Mouse (Mus musculus) midbrain, embryonic 16.5 days (tissue): ENCODE measurements around the gene Mettl1. TPM values are rescaled to one million over a fixed set of nuclear protein-coding genes. Genes with fewer than 3 reads are reported as not detected.

ENCODE experiments used
- ATAC-seq: fragments of 200-750 bp; cut with Nextera tagmentation; 2 replicates; pipeline ENCODE4 v1.8.0; 2017; ENCODE audit warnings: moderate TSS enrichment
- H3K27ac ChIP-seq: fragments of 300-500 bp; sonication (generic); 2 replicates; pipeline ENCODE4 v1.5.1; 2014; ENCODE audit warnings: mild to moderate bottlenecking, low read length, mixed read lengths
- H3K27me3 ChIP-seq: fragments of 300-500 bp; sonication (generic); 2 replicates; pipeline ENCODE4 v1.6.1; 2014; ENCODE audit warnings: low read depth, low read length, mixed read lengths; ENCODE audit not compliant: control insufficient read depth, insufficient read depth
- H3K36me3 ChIP-seq: fragments of 300-500 bp; sonication (generic); 2 replicates; pipeline ENCODE4 v1.6.1; 2014; ENCODE audit warnings: mild to moderate bottlenecking, low read length, moderate library complexity, mixed read lengths; ENCODE audit not compliant: control insufficient read depth, insufficient read depth
- H3K4me1 ChIP-seq: fragments of 300-500 bp; sonication (generic); 2 replicates; pipeline ENCODE4 v1.6.1; 2014; ENCODE audit warnings: mild to moderate bottlenecking, low read length, mixed read lengths; ENCODE audit not compliant: control insufficient read depth, insufficient read depth
- H3K4me2 ChIP-seq: fragments of 300-500 bp; sonication (generic); 2 replicates; pipeline ENCODE4 v1.6.1; 2014; ENCODE audit warnings: mild to moderate bottlenecking, low read length, mixed read lengths
- H3K4me3 ChIP-seq: fragments of 300-500 bp; sonication (generic); 2 replicates; pipeline ENCODE4 v1.5.1; 2014; ENCODE audit warnings: low read depth, mild to moderate bottlenecking, low read length, moderate library complexity, mixed read lengths
- H3K9ac ChIP-seq: fragments of 300-500 bp; sonication (generic); 2 replicates; pipeline ENCODE4 v1.6.1; 2014; ENCODE audit warnings: low read depth, low read length, mixed read lengths
- H3K9me3 ChIP-seq: fragments of 300-500 bp; sonication (generic); replicated peaks from 2 replicates; pipeline ENCODE4 v1.6.1; 2014; ENCODE audit warnings: mild to moderate bottlenecking, low read length, mixed read lengths; ENCODE audit not compliant: control insufficient read depth, poor library complexity, severe bottlenecking
- WGBS: fragments of 180-500 bp; shearing (Covaris S2); extraction: QIAGEN DNeasy Blood & Tissue Kit; methylation state at CpG from one replicate; pipeline ENCODE4 v1.1.7; 2014; 5-methylcytosine and 5-hydroxymethylcytosine counted together
- polyA plus RNA-seq: library from polyadenylated mRNA; unstranded; fragments of >200 nt; fragmentation: Nextera tagmentation; extraction: Ambion mirVana; gene quantifications from 2 replicates; pipeline ENCODE4 v1.2.1, GENCODE M21; 2015

Gene Mettl1
- polyA plus RNA-seq, 1 experiment from 2014 or later = 20.1 TPM

- WGBS = 73% methylated on average over 7 of the region's 7 CpGs
- no peaks in the 10 kb centered on the region for H3K4me1 ChIP-seq
- peaks cover 2% of the 10 kb centered on the region; the same call in 1 of the 2 replicates for H3K36me3 ChIP-seq
- H3K9me3 ChIP-seq = no peaks in the 10 kb centered on the region
- H3K4me2 ChIP-seq = no peak overlapping the region
- no peak overlapping the region for H3K27ac ChIP-seq
- H3K9ac ChIP-seq = no peak overlapping the region
- no peak for ATAC-seq
- H3K4me3 ChIP-seq = no peak overlapping the region
- H3K27me3 ChIP-seq = no peaks in the 10 kb centered on the region
Measured at GRCm38 (mm10) chr10:127003806-127004205, 37.4 kb upstream of the Mettl1 start.

DNA sequence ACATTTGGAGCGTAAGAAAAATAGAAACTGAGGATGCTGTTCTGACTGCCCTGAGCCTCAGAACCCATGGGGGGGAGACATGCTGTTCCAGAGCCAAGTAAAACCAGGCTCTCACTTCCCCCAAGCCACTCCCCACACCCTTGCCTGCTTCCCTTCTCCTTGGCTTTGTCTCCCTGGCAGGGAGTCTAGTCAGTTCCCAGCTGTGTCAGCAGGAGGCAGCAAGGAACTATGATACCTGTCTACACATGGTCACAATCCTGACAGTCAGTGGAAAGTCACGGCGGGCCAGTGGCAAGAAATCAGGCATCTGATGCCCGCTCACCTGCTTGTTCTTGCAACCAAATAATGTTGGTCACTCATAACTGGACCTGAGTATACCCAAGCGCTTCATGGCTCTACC is 24.7 kb upstream of the Mettl1 start:
- Histone ChIP-seq H3K4me1 (no peaks in the 10 kb centered on the region), H3K9me3 (no peaks in the 10 kb centered on the region), H3K27me3 (no peaks in the 10 kb centered on the region), H3K4me2 (no peak overlapping the region), H3K27ac (no peak overlapping the region), H3K9ac (no peak overlapping the region), H3K4me3 (no peak overlapping the region), H3K36me3 (no peaks in the 10 kb centered on the region)
- ATAC-seq = no peak
- WGBS = 62% methylated on average over 5 of the region's 5 CpGs

- no peak for ATAC-seq
- no peak overlapping the region for H3K4me2 ChIP-seq
- H3K36me3 ChIP-seq = 0 out of 2 replicates have a peak, but pooled peaks cover 4% of the 10 kb centered on the region
- no peaks in the 10 kb centered on the region for H3K4me1 ChIP-seq
- 23% methylated on average over 2 of the region's 2 CpGs for WGBS
- no peak overlapping the region for H3K27ac ChIP-seq
- no peak overlapping the region for H3K9ac ChIP-seq
- no peaks in the 10 kb centered on the region for H3K9me3 ChIP-seq
- no peaks in the 10 kb centered on the region for H3K27me3 ChIP-seq
- H3K4me3 ChIP-seq = no peak overlapping the region
Measured at GRCm38 (mm10) chr10:127017071-127017470, 24.1 kb upstream of the Mettl1 start.

- Histone ChIP-seq H3K4me3 (no peak overlapping the region), H3K4me1 (no peaks in the 10 kb centered on the region), H3K36me3 (peaks cover 9% of the 10 kb centered on the region; the same call in 1 of the 2 replicates), H3K9me3 (no peaks in the 10 kb centered on the region), H3K4me2 (no peak overlapping the region), H3K27ac (no peak overlapping the region), H3K9ac (no peak overlapping the region), H3K27me3 (no peaks in the 10 kb centered on the region)
- ATAC-seq = no peak
- 86% methylated on average over 15 of the region's 16 CpGs for WGBS
Measured at GRCm38 (mm10) chr10:127018422-127018821, 22.8 kb upstream of the Mettl1 start.

DNA sequence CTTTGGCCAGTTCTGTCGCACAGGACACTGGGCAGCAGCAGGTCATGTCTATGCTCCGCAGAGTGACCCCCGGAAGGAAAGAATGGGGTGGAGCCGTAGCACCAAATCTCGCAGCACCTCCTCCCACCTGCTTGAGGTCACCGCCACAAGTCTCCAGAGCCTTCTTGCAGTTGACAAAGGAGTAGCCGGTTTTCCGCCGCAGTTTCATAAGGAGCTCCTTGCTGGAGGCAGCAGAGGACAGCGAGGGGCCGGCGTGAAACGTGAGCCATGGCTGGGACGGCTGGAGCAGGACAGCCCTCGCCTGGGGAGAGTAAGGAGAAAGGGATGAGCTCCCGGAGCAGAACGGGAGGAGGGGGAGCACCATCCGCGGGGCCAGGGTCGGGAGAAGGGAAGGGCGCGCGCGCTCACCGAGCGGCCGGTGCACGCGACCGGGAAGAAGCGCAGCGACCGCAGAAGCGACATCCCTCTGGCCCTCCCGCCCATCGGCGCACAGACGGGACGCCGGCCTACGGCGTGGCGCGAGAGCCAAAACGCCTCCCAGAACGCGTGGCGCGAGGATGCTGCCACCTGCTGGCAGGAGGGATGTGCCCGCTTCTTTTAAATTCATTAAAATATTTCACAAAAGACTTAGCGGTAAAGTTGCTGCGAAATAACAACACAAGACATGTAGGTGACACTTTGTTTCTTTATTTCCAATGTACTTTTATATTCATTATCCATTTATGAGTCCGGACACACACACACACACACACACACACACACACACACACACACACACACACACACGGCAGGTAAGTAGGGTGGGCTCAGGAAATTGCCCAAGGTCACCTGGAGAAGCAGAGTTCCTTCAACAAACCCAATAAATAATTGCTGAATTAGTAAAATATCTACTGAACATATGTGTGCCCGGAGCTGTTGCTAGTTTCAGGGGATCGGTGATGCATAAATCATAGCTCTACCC is 10.6 kb upstream of the Mettl1 start, which contains the start of gene Tsfm:
Gene Tsfm (minus strand): TSS at position 505 of the 961 bp plus-strand sequence.
- H3K9me3 ChIP-seq = no peaks in the 10 kb centered on the region
- H3K4me1 ChIP-seq = peaks cover 3% of the 10 kb centered on the region
- H3K36me3 ChIP-seq = peaks cover 14% of the 10 kb centered on the region
- no peaks in the 10 kb centered on the region for H3K27me3 ChIP-seq
- H3K27ac ChIP-seq = peak within 1 kb of the TSS; percentile 76
- ATAC-seq = peak; percentile 88
- WGBS = 5% methylated on average over 56 of the region's 56 CpGs
- H3K4me2 ChIP-seq = peak within 1 kb of the TSS; percentile 87
- peak within 1 kb of the TSS; percentile 96 for H3K4me3 ChIP-seq
- peak within 1 kb of the TSS; percentile 91 for H3K9ac ChIP-seq

DNA sequence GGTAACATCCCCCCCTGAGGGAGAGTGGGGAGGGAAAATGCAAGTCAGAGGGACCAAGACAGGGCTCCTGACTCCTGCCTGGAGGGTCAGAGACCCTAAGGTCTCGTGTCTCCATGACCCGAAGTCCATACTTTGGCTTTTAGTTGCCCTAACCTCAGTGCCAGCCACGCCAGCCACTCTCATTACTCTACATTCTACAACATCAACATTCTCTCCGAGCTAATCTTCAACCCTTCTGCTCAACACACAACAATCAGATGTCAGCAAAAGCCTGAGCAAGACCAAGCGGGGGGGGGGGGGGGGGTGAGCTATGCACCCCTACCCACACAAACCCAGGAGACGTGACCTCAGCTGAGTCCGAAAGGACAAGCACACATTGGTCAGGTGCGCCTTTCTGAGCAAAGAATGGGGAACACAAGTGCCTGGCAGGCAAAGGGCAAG is 7.9 kb upstream of the Mettl1 start:
- WGBS = 82% methylated on average over 8 of the region's 8 CpGs
- no peaks in the 10 kb centered on the region for H3K27me3 ChIP-seq
- H3K4me1 ChIP-seq = peaks cover 3% of the 10 kb centered on the region
- ATAC-seq = no peak
- H3K27ac ChIP-seq = no peak overlapping the region
- no peak overlapping the region for H3K4me3 ChIP-seq
- H3K36me3 ChIP-seq = 0 out of 2 replicates have a peak, but pooled peaks cover 3% of the 10 kb centered on the region
- no peaks in the 10 kb centered on the region for H3K9me3 ChIP-seq
- H3K9ac ChIP-seq = no peak overlapping the region
- H3K4me2 ChIP-seq = no peak overlapping the region

- H3K4me2 ChIP-seq = no peak overlapping the region
- H3K9me3 ChIP-seq = no peaks in the 10 kb centered on the region
- H3K36me3 ChIP-seq = no peaks in the 10 kb centered on the region
- no peak overlapping the region for H3K4me3 ChIP-seq
- WGBS = 86% methylated on average over 12 of the region's 12 CpGs
- no peak overlapping the region for H3K9ac ChIP-seq
- peaks cover 4% of the 10 kb centered on the region for H3K27me3 ChIP-seq
- no peak for ATAC-seq
- no peak overlapping the region for H3K27ac ChIP-seq
- peaks cover 6% of the 10 kb centered on the region; the same call in 1 of the 2 replicates for H3K4me1 ChIP-seq
Measured at GRCm38 (mm10) chr10:127036273-127036672, 4.9 kb upstream of the Mettl1 start.

DNA sequence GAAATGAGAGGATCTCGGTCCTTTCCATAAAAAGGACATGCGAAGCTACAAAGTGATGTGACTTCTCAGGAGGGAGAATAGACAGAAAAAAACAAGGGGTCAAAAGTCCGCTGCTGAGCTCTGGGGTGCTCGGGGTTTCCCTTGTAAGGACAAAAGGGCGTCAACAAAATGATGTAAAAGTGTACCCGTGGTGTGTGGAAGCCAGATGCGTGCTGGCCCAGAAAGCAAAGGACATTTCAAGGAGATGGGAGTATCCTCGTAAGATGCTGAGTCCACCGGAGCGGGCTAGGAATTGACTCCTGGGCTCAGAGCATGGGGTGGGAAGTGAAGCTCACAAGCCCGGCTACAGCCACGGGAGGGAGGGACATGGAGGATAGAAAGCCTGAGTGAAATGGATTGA is 3.6 kb upstream of the Mettl1 start:
- no peak overlapping the region for H3K27ac ChIP-seq
- no peaks in the 10 kb centered on the region for H3K36me3 ChIP-seq
- ATAC-seq = no peak
- WGBS = 74% methylated on average over 12 of the region's 12 CpGs
- H3K9ac ChIP-seq = no peak overlapping the region
- H3K4me1 ChIP-seq = peaks cover 10% of the 10 kb centered on the region
- H3K9me3 ChIP-seq = no peaks in the 10 kb centered on the region
- H3K27me3 ChIP-seq = peaks cover 4% of the 10 kb centered on the region
- no peak overlapping the region for H3K4me3 ChIP-seq
- no peak overlapping the region for H3K4me2 ChIP-seq
